Mouse (Mus musculus): ENCODE results near the gene Gtf2i.

GRCm38 (mm10) chr5:134314688-134315622 lies at the start of gene Gtf2i:
- TF ChIP-seq POLR2A (IDR thresholded peaks at IDR 0.05; ENCODE audit: insufficient read length, low read depth) (peak; percentile 64), CEBPB (IDR thresholded peaks at IDR 0.05; ENCODE audit: insufficient read depth, poor library complexity, severe bottlenecking) (no peak), E2F4 (IDR thresholded peaks at IDR 0.05; ENCODE audit: insufficient read depth) (no peak), MAX (IDR thresholded peaks at IDR 0.05; ENCODE audit: low read depth) (no peak)
